Mouse (Mus musculus): ENCODE results near the gene Slc35e4. TPM values are rescaled to one million over a fixed set of nuclear protein-coding genes. Genes with fewer than 3 reads are reported as not detected.

The Slc35e4 gene
- polyA plus RNA-seq, 1 experiment from 2014 or later = 6.8 TPM

- H3K4me3 ChIP-seq = peak overlapping the region; percentile 65
- no peak for DNase-seq (ENCODE audit: low spot score)
- WGBS = 80% methylated on average over 6 of the region's 6 CpGs
- H3K27me3 ChIP-seq (ENCODE audit: insufficient read depth, poor library complexity, severe bottlenecking) = no peaks in the 10 kb centered on the region
- peak overlapping the region; percentile 93 for H3K27ac ChIP-seq
- H3K9me3 ChIP-seq = 0 out of 2 replicates have a peak, but pooled peaks cover 2% of the 10 kb centered on the region
- H3K36me3 ChIP-seq = peaks cover 28% of the 10 kb centered on the region
- H3K4me1 ChIP-seq (replicated peaks) = peaks cover 10% of the 10 kb centered on the region
These were observed 20.5 kb downstream of the Slc35e4 start for GRCm38 (mm10) chr11:3893970-3894369.

GRCm38 (mm10) chr11:3887331-3887730, 27.1 kb downstream of the Slc35e4 start:
- Histone ChIP-seq H3K4me1 (replicated peaks) (peaks cover 21% of the 10 kb centered on the region; the same call in 1 of the 2 replicates), H3K27me3 (ENCODE audit: insufficient read depth, poor library complexity, severe bottlenecking) (no peaks in the 10 kb centered on the region), H3K9me3 (no peaks in the 10 kb centered on the region), H3K4me3 (no peak overlapping the region), H3K36me3 (no peaks in the 10 kb centered on the region), H3K27ac (no peak overlapping the region)
- no peak for DNase-seq (ENCODE audit: low spot score)
- WGBS = 82% methylated on average over 5 of the region's 5 CpGs

- WGBS = 92% methylated on average over 3 of the region's 3 CpGs
- Histone ChIP-seq H3K27me3 (ENCODE audit: insufficient read depth, poor library complexity, severe bottlenecking) (no peaks in the 10 kb centered on the region), H3K36me3 (no peaks in the 10 kb centered on the region), H3K4me3 (no peak overlapping the region), H3K9me3 (no peaks in the 10 kb centered on the region), H3K27ac (no peak overlapping the region), H3K4me1 (replicated peaks) (peaks cover 21% of the 10 kb centered on the region; the same call in 1 of the 2 replicates)
- no peak for DNase-seq (ENCODE audit: low spot score)
These were observed 30.8 kb downstream of the Slc35e4 start for GRCm38 (mm10) chr11:3883711-3884110.

GRCm38 (mm10) chr11:3879836-3880235, 34.6 kb downstream of the Slc35e4 start:
- no peaks in the 10 kb centered on the region for H3K9me3 ChIP-seq
- peaks cover 12% of the 10 kb centered on the region; the same call in 1 of the 2 replicates for H3K4me1 ChIP-seq (replicated peaks)
- no peak overlapping the region for H3K4me3 ChIP-seq
- no peak overlapping the region for H3K27ac ChIP-seq
- DNase-seq (ENCODE audit: low spot score) = peak; percentile 74
- WGBS = 31% methylated on average over 2 of the region's 2 CpGs
- no peaks in the 10 kb centered on the region for H3K27me3 ChIP-seq (ENCODE audit: insufficient read depth, poor library complexity, severe bottlenecking)
- no peaks in the 10 kb centered on the region for H3K36me3 ChIP-seq

- H3K27ac ChIP-seq = no peak overlapping the region
- H3K27me3 ChIP-seq (ENCODE audit: insufficient read depth, poor library complexity, severe bottlenecking) = no peaks in the 10 kb centered on the region
- H3K4me3 ChIP-seq = no peak overlapping the region
- 0 out of 2 replicates have a peak, but pooled peaks cover 4% of the 10 kb centered on the region for H3K4me1 ChIP-seq (replicated peaks)
- DNase-seq (ENCODE audit: low spot score) = no peak
- no peaks in the 10 kb centered on the region for H3K36me3 ChIP-seq
- H3K9me3 ChIP-seq = no peaks in the 10 kb centered on the region
- 81% methylated on average over 7 of the region's 7 CpGs for WGBS
These were observed 35.8 kb downstream of the Slc35e4 start for GRCm38 (mm10) chr11:3878660-3879059.

- DNase-seq (ENCODE audit: low spot score) = no peak
- Histone ChIP-seq H3K4me1 (replicated peaks) (no peaks in the 10 kb centered on the region), H3K27ac (no peak overlapping the region), H3K9me3 (no peaks in the 10 kb centered on the region), H3K27me3 (ENCODE audit: insufficient read depth, poor library complexity, severe bottlenecking) (no peaks in the 10 kb centered on the region), H3K4me3 (no peak overlapping the region), H3K36me3 (no peaks in the 10 kb centered on the region)
- WGBS = 83% methylated on average over 6 of the region's 6 CpGs
These were observed 38.0 kb downstream of the Slc35e4 start for GRCm38 (mm10) chr11:3876419-3876818.

- Histone ChIP-seq H3K4me3 (peak overlapping the region; percentile 61), H3K27ac (0 out of 2 replicates have a peak overlapping the region, but pooled peaks have one; percentile 81), H3K27me3 (ENCODE audit: insufficient read depth, poor library complexity, severe bottlenecking) (peaks cover 50% of the 10 kb centered on the region), H3K36me3 (no peaks in the 10 kb centered on the region), H3K4me1 (replicated peaks) (peaks cover 17% of the 10 kb centered on the region), H3K9me3 (no peaks in the 10 kb centered on the region)
- peak; percentile 3 for DNase-seq (ENCODE audit: low spot score)
- whole genome bisulfite sequencing = 45% methylated on average over 6 of the region's 6 CpGs
These were observed 50.1 kb downstream of the Slc35e4 start for GRCm38 (mm10) chr11:3864343-3864742.

GRCm38 (mm10) chr11:3863454-3864112, 50.9 kb downstream of the Slc35e4 start, which contains the start of gene Osbp2:
Gene Osbp2, minus strand, starts transcription at chr11:3863903.
- no peaks in the 10 kb centered on the region for H3K36me3 ChIP-seq
- H3K27ac ChIP-seq = peak within 1 kb of the TSS; percentile 81
- H3K9me3 ChIP-seq = no peaks in the 10 kb centered on the region
- peaks cover 50% of the 10 kb centered on the region for H3K27me3 ChIP-seq (ENCODE audit: insufficient read depth, poor library complexity, severe bottlenecking)
- peak; percentile 87 for DNase-seq (ENCODE audit: low spot score)
- peak within 1 kb of the TSS; percentile 61 for H3K4me3 ChIP-seq
- H3K4me1 ChIP-seq (replicated peaks) = peaks cover 17% of the 10 kb centered on the region
- 3% methylated on average over 58 of the region's 58 CpGs for WGBS

- no peak overlapping the region for H3K27ac ChIP-seq
- 73% methylated on average over 19 of the region's 19 CpGs for WGBS
- H3K4me3 ChIP-seq = peak overlapping the region; percentile 61
- no peaks in the 10 kb centered on the region for H3K9me3 ChIP-seq
- H3K36me3 ChIP-seq = no peaks in the 10 kb centered on the region
- no peak for DNase-seq (ENCODE audit: low spot score)
- H3K27me3 ChIP-seq (ENCODE audit: insufficient read depth, poor library complexity, severe bottlenecking) = peaks cover 50% of the 10 kb centered on the region
- H3K4me1 ChIP-seq (replicated peaks) = peaks cover 17% of the 10 kb centered on the region
These were observed 51.6 kb downstream of the Slc35e4 start for GRCm38 (mm10) chr11:3862661-3863453.

GRCm38 (mm10) chr11:3860361-3860760, 54.1 kb downstream of the Slc35e4 start:
- H3K27me3 ChIP-seq (ENCODE audit: insufficient read depth, poor library complexity, severe bottlenecking) = peaks cover 42% of the 10 kb centered on the region
- H3K9me3 ChIP-seq = no peaks in the 10 kb centered on the region
- WGBS = 89% methylated on average over 4 of the region's 4 CpGs
- H3K27ac ChIP-seq = no peak overlapping the region
- no peaks in the 10 kb centered on the region for H3K36me3 ChIP-seq
- H3K4me3 ChIP-seq = no peak overlapping the region
- no peak for DNase-seq (ENCODE audit: low spot score)
- H3K4me1 ChIP-seq (replicated peaks) = peaks cover 17% of the 10 kb centered on the region

GRCm38 (mm10) chr11:3859778-3860177, 54.7 kb downstream of the Slc35e4 start:
- Histone ChIP-seq H3K4me1 (replicated peaks) (peaks cover 17% of the 10 kb centered on the region), H3K9me3 (0 out of 2 replicates have a peak, but pooled peaks cover 2% of the 10 kb centered on the region), H3K27me3 (ENCODE audit: insufficient read depth, poor library complexity, severe bottlenecking) (peaks cover 36% of the 10 kb centered on the region), H3K27ac (no peak overlapping the region), H3K36me3 (no peaks in the 10 kb centered on the region), H3K4me3 (no peak overlapping the region)
- DNase-seq (ENCODE audit: low spot score) = no peak
- 93% methylated on average over 4 of the region's 4 CpGs for WGBS

GRCm38 (mm10) chr11:3857902-3858301, 56.6 kb downstream of the Slc35e4 start:
- Histone ChIP-seq H3K27ac (no peak overlapping the region), H3K4me1 (replicated peaks) (no peaks in the 10 kb centered on the region), H3K36me3 (no peaks in the 10 kb centered on the region), H3K4me3 (no peak overlapping the region), H3K9me3 (0 out of 2 replicates have a peak, but pooled peaks cover 2% of the 10 kb centered on the region), H3K27me3 (ENCODE audit: insufficient read depth, poor library complexity, severe bottlenecking) (peaks cover 18% of the 10 kb centered on the region)
- 74% methylated on average over 5 of the region's 5 CpGs for WGBS
- DNase-seq (ENCODE audit: low spot score) = no peak
